Mouse (Mus musculus): ENCODE data around the gene Rtkn2.
A peak's percentile ranks its signal among the peaks of the same experiment; 100 is the strongest.

Gene Rtkn2

GRCm38 (mm10) chr10:67979401-67980157 lies at the start of gene Rtkn2:
Rtkn2 (plus strand) TSS chr10:67979570.
- DNase-seq (ENCODE audit: low spot score in 2 of 2): peak; percentile 88 to 89

GRCm38 (mm10) chr10:67931328-67931727 lies 48.0 kb upstream of the Rtkn2 start:
- DNase-seq (ENCODE audit: low spot score in 2 of 2): no peak

GRCm38 (mm10) chr10:67932780-67933179 lies 46.6 kb upstream of the Rtkn2 start:
- no peak for DNase-seq (ENCODE audit: low spot score in 2 of 2)

GRCm38 (mm10) chr10:67936944-67937343 lies 42.4 kb upstream of the Rtkn2 start:
- no peak for DNase-seq (ENCODE audit: low spot score in 2 of 2)

- DNase-seq (ENCODE audit: low spot score in 2 of 2): no peak
Measured at GRCm38 (mm10) chr10:67937775-67938174, 41.6 kb upstream of the Rtkn2 start.

GRCm38 (mm10) chr10:67939546-67939945 lies 39.8 kb upstream of the Rtkn2 start:
- no peak for DNase-seq (ENCODE audit: low spot score in 2 of 2)

- DNase-seq (ENCODE audit: low spot score in 2 of 2): no peak
Measured at GRCm38 (mm10) chr10:67943513-67943912, 35.9 kb upstream of the Rtkn2 start.

- DNase-seq (ENCODE audit: low spot score in 2 of 2): no peak
Measured at GRCm38 (mm10) chr10:67950059-67950748, 29.2 kb upstream of the Rtkn2 start.

GRCm38 (mm10) chr10:67951690-67952089 lies 27.7 kb upstream of the Rtkn2 start:
- no peak for DNase-seq (ENCODE audit: low spot score in 2 of 2)

GRCm38 (mm10) chr10:67955982-67956381 lies 23.4 kb upstream of the Rtkn2 start:
- DNase-seq (ENCODE audit: low spot score in 2 of 2): no peak

GRCm38 (mm10) chr10:67959982-67960381 lies 19.4 kb upstream of the Rtkn2 start:
- no peak for DNase-seq (ENCODE audit: low spot score in 2 of 2)

GRCm38 (mm10) chr10:67962496-67962895 lies 16.9 kb upstream of the Rtkn2 start:
- no peak for DNase-seq (ENCODE audit: low spot score in 2 of 2)

- no peak for DNase-seq (ENCODE audit: low spot score in 2 of 2)
Measured at GRCm38 (mm10) chr10:67964060-67964459, 15.3 kb upstream of the Rtkn2 start.

- no peak for DNase-seq (ENCODE audit: low spot score in 2 of 2)
Measured at GRCm38 (mm10) chr10:67965251-67965986, 14.0 kb upstream of the Rtkn2 start.

GRCm38 (mm10) chr10:67966102-67966501 lies 13.3 kb upstream of the Rtkn2 start:
- DNase-seq (ENCODE audit: low spot score in 2 of 2): no peak

GRCm38 (mm10) chr10:67966983-67967382 lies 12.4 kb upstream of the Rtkn2 start:
- DNase-seq (ENCODE audit: low spot score in 2 of 2): no peak

- DNase-seq (ENCODE audit: low spot score in 2 of 2): no peak
Measured at GRCm38 (mm10) chr10:67971166-67971796, 8.1 kb upstream of the Rtkn2 start.

GRCm38 (mm10) chr10:67977271-67977670 lies 2.1 kb upstream of the Rtkn2 start:
- no peak for DNase-seq (ENCODE audit: low spot score in 2 of 2)

- DNase-seq (ENCODE audit: low spot score in 2 of 2): no peak
Measured at GRCm38 (mm10) chr10:67983776-67984175, 4.4 kb downstream of the Rtkn2 start.

GRCm38 (mm10) chr10:67984271-67984943 lies 5.0 kb downstream of the Rtkn2 start:
- DNase-seq (ENCODE audit: low spot score in 2 of 2): peak in 1 of 2 experiments; percentile 54

- DNase-seq (ENCODE audit: low spot score in 2 of 2): no peak
Measured at GRCm38 (mm10) chr10:67985100-67985499, 5.7 kb downstream of the Rtkn2 start.
